Mouse (Mus musculus): ENCODE results near the gene Ckap5.
A peak's percentile ranks its signal among the peaks of the same experiment; 100 is the strongest.

GRCm38 (mm10) chr2:91660981-91661380 is 134.4 kb downstream of the Ckap5 start:
- no peak for TF ChIP-seq POLR2A (IDR thresholded peaks at IDR 0.05; ENCODE audit: low read depth, low read length)
- 0 out of 2 replicates have a peak, but pooled peaks have one; percentile 2 for TF ChIP-seq CTCF (conservative IDR thresholded peaks at IDR 0.05; ENCODE audit: insufficient read depth, insufficient read length, low read depth, low read length)
